Mouse (Mus musculus): Measurements from ENCODE around the gene Eif4enif1. TPM values are rescaled to one million over a fixed set of nuclear protein-coding genes. Genes with fewer than 3 reads are reported as not detected.
"Not testable (repeated sequence)": the region's sequence is repeated elsewhere in the genome, so short reads cannot be mapped to it uniquely, and the experiment has no call there.

The Eif4enif1 gene
- 10 to 100 TPM; 46.4 to 58.8 TPM for total RNA-seq (2021)
- long read RNA-seq, experiment 1, transcript Eif4enif1-203 (19 exons, 3,614 nt), result major isoform, 5 of 29 reads
- long read RNA-seq, experiment 1, partial matches to known transcripts, result 4 of 29 reads
- long read RNA-seq, experiment 1, other reads (novel, unspliced or antisense), result 19 of 29 reads
- long read RNA-seq, experiment 2, partial matches to known transcripts, result 7 of 13 reads
- long read RNA-seq, experiment 2, other reads (novel, unspliced or antisense), result 4 of 13 reads

DNA sequence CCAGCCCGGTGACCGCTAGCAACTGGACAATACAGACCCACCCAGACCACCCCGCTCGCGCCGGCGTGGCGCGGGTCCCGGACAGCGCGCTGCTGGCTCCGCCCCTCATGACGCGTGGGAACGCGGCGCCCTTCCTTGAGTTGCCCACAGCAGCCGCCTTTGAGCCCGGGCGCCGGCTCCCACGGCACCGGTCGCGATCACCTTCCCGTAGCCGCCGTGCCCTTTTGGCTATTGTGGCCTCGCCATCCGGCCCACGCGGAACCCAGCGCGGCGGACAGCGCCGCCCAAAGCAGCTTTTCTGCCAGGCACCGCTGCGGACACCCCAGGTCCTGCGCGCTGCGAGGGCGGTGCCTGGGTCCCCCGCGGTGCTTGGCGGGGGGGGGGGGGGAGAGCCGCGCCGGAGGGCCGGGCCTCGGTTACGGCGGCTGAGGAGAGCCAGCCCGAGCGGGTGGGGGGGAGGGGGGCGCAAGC is at the start of gene Eif4enif1:
Gene Eif4enif1 (plus strand): TSS at position 162 of the 471 bp plus-strand sequence.
- DNase-seq (ENCODE audit: low spot score in 2 of 2), result peak; percentile 91 to 92

DNA sequence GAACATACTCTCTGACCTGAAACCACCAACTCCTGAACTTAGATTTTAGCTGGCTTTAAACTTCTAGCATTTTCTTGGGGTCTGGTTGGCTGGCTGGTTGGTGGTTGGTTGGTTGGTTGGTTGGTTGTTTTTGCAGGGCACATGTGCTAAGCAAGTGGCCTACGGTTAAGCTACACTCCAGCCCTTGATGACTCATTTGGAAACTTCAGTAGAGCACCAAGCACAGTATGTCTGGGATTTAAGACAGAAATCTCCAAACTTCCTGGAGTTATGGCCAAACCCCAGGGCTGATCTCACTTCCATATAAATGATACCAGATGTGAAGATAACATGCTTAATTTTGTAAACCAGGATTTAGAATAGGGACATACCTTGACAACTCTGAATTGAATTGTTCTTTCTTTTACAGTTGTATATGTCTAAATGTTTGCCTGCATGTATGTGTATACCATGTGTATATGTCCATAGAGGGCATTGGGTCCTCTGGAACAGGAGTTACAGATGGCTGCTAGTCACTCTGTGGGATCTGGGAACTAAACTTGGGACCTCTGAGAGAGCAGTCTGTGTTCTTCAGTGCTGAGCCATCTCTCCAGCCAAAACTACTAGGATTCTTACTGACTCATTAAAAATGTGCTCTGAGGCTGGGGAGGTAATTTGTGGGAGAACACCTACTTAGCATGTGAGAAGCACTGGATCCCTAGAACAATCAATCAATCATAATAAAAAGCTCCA is 48.4 kb upstream of the Eif4enif1 start:
- peak; percentile 70 to 74 for DNase-seq (ENCODE audit: low spot score in 2 of 2)

DNA sequence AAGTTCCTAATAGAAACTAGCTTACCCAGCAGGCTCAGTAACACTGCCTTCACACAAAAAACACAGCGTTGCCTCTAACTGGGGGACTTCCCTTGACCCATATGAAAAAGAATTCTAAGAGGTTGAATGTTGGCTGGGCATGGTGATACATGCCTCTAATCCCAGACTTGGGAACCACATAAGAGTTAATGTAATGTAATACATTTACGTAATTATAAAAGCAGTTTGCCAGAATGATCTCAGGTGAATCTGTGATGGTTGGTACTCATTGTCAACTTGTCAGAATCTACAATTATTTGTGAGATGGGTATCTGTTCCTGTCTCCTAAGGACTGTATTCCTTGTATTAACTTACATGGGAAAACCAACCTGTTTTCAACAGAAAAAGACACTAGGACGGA is 45.2 kb upstream of the Eif4enif1 start:
- DNase-seq (ENCODE audit: low spot score in 2 of 2), result not testable (repeated sequence)

DNA sequence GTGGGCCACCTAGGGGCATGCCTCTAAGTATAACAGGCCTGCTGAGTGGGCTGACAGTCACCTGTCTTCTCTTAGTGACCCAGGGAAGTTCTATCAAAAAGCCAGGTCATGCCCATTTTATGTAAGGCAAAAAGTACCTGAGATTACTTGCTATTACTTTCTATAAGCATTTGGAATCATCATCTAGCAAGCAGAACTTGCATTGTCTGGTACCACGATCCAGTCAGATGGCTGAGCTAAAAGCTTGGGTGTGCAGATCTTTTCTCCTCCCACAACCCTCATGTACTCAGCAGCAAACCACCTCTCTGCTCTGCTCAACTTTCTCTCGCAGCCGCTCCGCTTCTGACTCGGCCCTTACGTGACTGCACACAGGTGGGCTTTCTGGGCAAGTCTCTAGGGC is 44.2 kb upstream of the Eif4enif1 start:
- DNase-seq (ENCODE audit: low spot score in 2 of 2), result not testable (repeated sequence)

DNA sequence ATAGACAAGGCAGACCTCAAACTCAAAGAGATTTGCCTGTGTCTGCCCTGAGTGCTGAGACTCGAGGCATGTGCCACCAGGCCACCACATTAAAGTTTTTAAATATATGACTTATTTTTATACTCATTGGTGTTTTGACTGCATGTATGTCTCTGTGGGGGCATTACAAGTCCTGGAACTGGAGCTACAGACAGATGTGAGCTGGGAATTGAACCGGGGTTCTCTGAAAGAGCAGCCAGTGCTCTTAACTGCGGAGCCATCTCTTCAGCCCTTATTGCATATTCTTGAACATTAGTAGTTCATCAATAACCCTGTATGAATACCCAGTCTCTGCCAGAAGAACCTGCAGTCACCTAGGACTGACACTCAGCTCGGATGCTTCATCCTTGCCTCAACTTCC is 43.4 kb upstream of the Eif4enif1 start:
- not testable (repeated sequence) for DNase-seq (ENCODE audit: low spot score in 2 of 2)

DNA sequence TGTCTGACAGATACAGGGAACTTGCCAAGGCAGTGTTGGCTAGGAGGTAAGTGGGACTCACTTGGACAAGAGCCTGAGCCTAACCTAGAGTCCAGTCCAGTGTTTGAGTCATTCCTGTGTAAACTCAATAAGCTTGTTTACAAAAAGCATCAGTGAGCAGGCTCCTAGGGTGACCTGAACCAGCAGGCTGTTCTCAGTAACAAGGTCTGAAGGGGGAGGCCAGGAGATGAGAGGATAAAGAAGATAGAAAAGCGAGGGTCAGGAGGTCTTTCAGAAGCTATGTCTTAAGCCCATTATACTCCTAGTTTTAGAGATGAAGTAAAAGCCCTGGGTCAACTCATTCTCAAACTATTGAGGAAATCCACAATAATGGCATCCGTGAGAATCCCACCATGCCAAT is 40.8 kb upstream of the Eif4enif1 start:
- DNase-seq (ENCODE audit: low spot score in 2 of 2), result peak; percentile 68 to 72

DNA sequence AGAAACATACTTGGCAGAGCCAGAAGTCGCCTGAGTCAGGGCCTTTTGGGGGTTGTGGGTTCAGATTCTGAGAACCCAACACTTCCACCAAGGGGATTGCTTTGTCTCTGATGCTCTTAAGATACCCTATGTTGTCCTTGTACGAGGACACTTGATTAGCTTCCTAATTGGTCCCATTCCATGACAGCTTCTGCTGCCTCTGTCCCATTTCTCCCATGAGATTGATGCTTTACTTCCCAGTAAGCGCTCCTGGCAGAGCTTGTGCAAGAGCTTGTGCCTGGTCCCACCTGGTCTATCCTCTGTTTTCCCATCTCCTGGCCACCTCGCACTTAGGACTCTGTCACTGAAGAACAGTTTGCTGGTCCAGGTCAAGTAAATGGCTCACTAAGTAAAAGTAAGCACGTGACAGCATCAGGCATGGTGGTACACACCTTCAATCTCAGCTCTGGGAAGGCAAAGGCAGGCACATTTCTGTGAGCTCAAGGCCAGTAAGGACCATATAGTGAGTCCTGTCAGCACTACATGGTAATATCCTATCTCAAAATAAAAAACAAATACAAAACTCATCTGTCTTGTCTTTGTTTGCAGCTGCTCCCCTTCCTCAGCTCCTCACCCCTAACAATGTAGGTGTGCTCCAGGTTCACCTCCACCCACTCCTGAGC is 39.8 kb upstream of the Eif4enif1 start:
- peak; percentile 76 to 78 for DNase-seq (ENCODE audit: low spot score in 2 of 2)

DNA sequence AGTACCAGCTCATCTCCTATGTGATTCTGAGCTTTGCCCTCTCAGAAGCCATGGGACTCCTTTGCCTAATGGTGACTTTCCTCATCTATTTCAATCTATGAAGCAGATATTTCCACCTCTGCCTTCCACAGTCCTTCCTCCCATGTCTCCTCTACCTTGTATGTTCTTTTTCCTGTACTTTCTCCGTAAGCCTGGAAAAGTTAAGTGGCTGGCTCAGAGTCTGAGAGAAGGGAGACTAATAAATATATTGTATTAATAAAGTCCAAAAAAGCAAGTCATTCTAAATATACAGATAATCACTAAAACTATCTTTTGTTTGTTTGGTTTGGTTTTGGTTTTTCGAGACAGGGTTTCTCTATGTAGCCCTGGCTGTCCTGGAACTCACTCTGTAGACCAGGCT is 39.1 kb upstream of the Eif4enif1 start:
- peak; percentile 46 to 56 for DNase-seq (ENCODE audit: low spot score in 2 of 2)

DNA sequence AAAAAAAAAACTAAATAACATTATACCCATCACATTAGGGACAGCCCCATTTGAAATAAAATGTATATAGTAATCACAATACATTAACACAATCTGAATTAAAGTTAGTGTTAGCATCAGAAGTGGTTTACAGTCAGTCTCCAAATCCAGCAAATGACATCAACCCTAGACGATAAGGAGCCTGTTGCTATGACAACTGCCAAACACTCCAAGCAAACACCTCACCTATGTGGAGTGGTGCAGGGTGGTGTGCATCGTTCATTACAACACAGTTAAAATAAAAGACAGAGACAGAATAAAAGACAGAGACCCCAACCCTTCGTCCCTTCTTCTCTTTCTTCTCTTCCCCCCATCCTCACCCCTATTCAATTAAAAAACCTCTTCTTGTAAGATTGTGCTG is 38.5 kb upstream of the Eif4enif1 start:
- not testable (repeated sequence) for DNase-seq (ENCODE audit: low spot score in 2 of 2)

DNA sequence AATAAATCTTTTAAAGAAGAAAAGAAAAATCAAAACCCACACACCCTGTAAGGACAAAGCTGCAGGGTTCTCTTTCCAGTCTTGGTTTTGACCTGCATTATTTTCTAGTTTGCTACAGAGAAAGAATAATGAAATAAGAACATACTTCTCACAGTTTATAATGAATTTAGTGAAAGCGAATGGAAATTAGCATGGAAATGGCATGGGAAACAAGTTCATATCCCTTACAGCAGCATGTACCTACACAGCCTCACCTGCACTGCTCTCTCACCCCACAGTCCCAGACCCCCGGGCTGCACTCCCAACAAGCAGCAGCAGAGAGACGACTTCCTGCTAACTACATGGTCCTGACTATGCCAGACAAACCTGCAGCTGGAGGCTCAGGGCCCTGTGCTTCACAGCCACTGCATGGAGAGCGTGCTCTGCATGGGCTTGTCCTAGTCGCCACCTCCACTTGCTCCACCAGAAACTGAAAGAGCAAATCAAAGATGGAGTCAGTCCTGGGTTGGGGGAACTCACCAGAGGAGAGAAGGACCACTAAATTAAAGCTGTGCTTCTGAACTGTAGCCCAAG is 36.9 kb upstream of the Eif4enif1 start:
- DNase-seq (ENCODE audit: low spot score in 2 of 2), result not testable (repeated sequence)

DNA sequence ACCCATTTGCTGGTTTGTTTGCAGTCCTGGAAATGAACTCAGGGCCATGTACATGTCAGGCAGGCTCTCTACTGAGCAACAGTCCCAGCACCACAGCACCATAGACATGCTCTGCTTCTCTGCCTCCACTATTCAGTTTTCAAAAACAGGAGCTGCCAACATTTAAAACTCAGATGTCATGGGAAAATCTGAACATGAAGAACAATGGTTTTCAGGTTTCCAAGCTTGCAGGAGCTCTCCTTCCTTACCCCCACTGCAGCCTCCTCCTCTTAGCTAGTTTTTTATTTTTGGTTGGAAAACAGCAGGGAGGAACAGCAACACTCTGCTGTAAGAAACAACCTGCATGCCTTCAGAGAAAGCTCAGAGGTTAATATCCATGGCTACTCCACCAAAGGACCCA is 35.9 kb upstream of the Eif4enif1 start:
- peak in 1 of 2 experiments; percentile 43 for DNase-seq (ENCODE audit: low spot score in 2 of 2)

DNA sequence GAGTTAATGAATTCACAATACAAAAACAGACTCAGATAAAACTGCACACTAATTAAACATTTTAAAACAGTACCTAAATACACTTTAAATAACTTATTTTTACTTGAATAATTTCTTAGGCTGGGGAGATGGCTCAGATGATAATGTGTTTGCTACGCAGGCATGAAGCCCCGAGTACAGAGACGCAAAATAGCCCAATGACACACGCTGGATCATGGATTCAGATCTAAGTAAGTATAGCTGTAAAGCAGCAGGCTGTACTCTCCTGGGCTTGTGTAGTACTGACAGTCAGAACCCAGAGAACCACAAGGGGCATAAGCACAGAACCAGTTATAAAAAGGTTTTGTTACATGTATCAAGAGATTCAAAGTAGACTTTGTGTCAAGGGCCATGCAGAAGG is 35.1 kb upstream of the Eif4enif1 start:
- not testable (repeated sequence) for DNase-seq (ENCODE audit: low spot score in 2 of 2)

DNA sequence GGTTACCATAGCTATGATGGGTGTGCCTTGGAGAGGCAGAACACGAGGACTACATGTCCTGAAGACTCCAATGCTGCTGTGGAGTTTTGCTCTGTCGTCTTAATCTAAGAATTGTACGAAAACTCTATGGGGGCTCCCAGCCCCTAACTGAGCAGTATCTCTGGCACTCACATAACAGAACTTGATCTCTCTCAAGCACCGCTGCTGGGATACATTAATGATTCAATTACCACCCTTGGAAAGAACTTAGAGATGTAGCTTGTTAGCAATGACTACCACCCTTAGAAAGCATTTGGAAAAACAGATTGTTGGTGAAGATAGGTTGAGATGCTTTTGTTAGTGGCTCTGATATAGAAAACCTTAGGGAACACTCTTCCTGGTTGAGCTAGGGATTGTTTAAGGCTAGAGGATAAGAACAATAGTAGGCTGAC is 34.6 kb upstream of the Eif4enif1 start:
- peak; percentile 56 to 60 for DNase-seq (ENCODE audit: low spot score in 2 of 2)

DNA sequence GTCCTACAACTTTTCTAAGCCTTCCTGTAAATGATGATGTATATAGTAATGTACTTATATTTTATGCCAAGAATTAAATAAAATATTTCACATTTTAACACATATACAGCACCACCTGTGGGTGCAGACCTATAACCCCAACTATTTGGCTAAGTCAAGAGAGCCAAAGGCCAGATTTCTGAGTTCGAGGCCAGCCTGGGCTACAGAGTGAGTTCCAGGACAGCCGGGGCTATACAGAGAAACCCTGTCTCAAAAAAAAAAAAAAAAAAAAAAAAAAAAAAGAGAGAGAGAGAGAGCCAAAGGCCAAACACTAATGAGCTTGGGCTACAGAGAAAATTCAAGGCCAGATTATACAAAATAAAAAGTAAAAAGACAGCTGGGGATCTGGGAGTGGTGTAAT is 33.1 kb upstream of the Eif4enif1 start:
- peak in 1 of 2 experiments; percentile 61 for DNase-seq (ENCODE audit: low spot score in 2 of 2)

DNA sequence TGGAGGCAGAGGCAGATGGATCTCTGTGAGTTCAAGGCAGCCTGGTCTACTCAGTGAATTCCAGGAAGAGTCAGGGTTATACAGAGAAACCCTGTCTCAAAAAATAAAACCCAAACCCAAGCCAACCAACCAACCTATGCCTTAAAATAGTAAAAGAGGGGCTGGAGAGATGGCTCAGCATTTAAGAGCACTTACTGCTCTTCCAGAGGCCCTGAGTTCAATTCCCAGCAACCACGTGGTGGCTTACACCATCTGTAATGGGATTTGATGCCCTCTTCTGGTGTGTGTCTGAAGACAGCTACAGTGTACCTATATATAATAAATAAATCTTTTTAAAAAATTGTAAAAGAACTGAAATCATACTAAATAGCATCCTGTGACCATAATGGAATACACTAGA is 30.3 kb upstream of the Eif4enif1 start:
- DNase-seq (ENCODE audit: low spot score in 2 of 2), result peak; percentile 58 to 70

DNA sequence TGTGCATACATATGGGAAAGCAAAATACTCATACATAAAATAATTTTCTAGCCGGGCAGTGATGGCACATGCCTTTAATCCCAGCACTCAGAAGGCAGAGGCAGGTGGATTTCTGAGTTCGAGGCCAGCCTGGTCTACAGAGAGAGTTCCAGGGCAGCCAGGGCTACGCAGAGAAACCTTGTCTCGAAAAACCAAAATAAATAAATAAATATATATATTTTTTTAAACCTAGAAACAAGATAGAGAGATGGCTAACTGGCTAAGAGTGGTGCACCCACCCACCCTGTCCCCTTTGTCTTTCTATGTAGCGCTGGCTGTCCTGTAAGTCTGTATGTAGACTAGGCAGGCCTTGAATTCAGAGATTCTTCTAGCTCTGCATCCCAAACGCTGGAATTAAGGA is 29.7 kb upstream of the Eif4enif1 start:
- DNase-seq (ENCODE audit: low spot score in 2 of 2), result not testable (repeated sequence)

DNA sequence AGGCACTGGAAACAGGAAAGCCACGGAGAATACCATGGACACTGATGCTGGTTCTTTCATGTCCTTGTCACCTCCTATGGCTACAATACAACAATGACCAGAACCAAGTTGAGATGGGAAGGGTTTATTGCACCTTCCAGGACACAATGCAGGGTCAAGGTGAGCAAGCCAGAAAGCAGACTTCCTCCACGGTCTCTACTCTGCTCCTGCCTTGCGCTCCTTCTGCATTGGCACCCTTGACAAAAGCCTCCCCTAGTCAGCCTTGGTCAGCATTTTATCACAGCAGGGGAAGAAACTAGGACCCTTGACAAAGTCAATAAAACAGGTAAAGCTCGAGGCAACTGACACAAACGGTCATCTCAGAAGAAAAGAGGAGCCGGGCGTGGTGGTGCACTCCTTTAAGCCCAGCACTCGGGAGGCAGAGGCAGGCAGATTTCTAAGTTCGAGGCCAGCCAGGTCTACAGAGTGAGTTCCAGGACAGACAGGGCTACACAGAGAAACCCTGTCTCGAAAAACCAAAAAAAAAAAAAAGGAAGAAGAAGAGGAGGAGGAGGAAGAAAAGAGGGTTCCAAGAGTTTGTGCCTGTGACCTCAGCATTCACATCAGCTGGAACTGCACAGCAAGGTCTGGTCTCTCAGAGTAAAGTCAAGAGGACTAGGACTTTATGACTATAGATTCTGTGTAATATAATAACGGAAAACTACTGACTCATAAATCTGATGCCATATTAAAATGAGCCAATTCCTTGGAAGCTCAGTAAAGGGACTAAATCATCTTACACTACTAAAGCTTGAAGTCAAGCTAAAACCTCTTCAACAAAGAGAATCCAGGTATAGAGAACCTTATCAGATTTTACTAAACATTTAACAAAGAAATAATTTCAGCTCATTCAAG is 28.5 kb upstream of the Eif4enif1 start:
- DNase-seq (ENCODE audit: low spot score in 2 of 2), result peak; percentile 74 to 83

DNA sequence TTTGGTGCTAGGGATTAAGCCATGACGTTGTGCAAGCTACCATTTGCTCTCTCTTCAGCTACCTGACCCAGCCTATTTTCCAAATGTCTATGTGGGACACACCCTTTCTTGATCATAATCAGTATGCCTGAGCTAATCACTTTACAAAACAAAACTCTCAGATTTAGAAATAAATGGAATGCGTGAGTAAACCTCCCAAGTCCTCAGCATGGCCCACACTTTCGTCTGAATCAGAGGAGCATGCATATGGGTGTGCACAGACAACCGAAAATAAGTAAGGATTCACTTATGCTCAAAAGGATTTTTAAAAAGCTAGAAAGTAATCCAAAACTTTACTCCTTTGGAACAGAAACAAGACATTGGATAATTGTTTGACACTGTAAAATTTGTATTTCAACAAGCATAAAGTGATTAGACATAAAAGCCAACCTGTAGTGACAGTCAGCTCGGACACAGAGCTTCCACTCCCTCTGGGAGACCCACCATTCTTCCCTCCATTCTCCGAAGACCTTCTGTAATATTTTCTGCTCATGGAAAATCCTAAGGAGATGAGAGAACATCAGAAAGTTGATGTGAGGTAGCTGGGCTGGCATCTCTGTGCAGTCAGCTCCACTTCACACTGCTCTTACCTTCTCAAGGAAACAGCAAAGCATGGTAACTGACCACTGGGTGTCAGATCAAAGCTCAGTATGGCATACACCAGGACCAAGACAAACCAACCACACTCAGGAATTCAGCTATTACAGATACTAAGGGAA is 23.0 kb upstream of the Eif4enif1 start:
- peak; percentile 17 to 43 for DNase-seq (ENCODE audit: low spot score in 2 of 2)

DNA sequence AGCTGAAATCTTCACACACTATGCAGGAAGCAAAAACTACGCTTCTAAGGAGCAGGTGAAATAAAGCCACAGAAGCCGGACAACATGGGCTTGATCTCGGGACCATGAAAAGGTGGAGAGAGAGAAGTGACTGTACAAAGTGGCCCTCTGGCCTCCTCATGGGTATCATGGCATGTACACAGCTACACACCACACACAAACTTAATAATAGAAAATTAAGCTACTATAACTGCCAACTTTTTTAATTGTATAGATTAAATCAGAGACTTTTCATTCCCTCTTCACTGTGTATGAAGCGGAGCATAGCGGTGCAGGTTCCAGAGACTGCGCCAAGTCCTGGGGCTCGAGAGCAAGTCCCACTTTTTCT is 22.5 kb upstream of the Eif4enif1 start:
- peak; percentile 32 to 50 for DNase-seq (ENCODE audit: low spot score in 2 of 2)
